Mouse (Mus musculus): ENCODE results near the gene Lsp1. TPM values are rescaled to one million over a fixed set of nuclear protein-coding genes. Genes with fewer than 3 reads are reported as not detected.

Lsp1 gene
- total and polyA plus RNA-seq, 3 experiments: 0.09 to 0.16 TPM; not detected in 1

DNA sequence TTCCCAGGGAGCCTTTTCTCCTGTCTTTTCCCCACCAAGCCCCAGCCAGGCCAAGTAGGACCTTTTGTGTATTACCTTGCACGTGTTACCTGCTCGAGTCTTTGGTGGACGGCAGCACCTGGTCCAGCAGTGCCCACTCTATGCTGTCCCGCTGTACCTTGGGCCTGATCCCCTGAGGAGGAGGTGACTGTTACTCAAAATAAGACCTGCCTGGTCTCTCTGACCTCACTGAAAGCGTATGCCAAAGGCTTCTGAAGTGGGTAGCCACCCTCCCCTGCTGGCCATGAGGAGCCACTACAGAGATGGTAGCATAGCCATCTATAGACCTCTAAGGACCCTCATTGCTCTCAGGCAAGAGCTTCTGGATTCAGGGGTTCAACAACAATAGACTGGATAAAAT lies 36.2 kb downstream of the Lsp1 start:
- peaks cover 13% of the 10 kb centered on the region for H3K27me3 ChIP-seq (ENCODE audit: insufficient read depth, low read length)

GRCm38 (mm10) chr7:142497775-142498174 lies 37.2 kb downstream of the Lsp1 start:
- DNase-seq (ENCODE audit: low spot score): no peak
- H3K36me3 ChIP-seq (replicated peaks): no peaks in the 10 kb centered on the region

More for the DNA sequence above, 36.2 kb downstream of the Lsp1 start:
- DNase-seq (ENCODE audit: low spot score) (no peak), ATAC-seq (ENCODE audit: extremely low read depth, insufficient number of reproducible peaks, low FRiP score, poor library complexity, severe bottlenecking) (no peak)
- Histone ChIP-seq H3K9me3 (replicated peaks) (no peaks in the 10 kb centered on the region), H3K36me3 (replicated peaks) (no peaks in the 10 kb centered on the region), H3K4me3 (ENCODE audit: low read depth, low read length) (no peak overlapping the region), H3K4me1 (ENCODE audit: insufficient read depth, low read depth, low read length) (no peaks in the 10 kb centered on the region)
- TF ChIP-seq POLR2AphosphoS5 (IDR thresholded peaks at IDR 0.05; ENCODE audit: insufficient replicate concordance, low read depth, low read length) (no peak), CTCF (IDR thresholded peaks at IDR 0.05; ENCODE audit: low read depth, low read length) (no peak; the same call in 1 of the 2 replicates), TAL1 (conservative IDR thresholded peaks at IDR 0.05; ENCODE audit: low read depth, low read length) (no peak), GATA2 (IDR thresholded peaks at IDR 0.05; ENCODE audit: borderline replicate concordance, low read depth, low read length) (no peak), GATA1 (IDR thresholded peaks at IDR 0.05; ENCODE audit: borderline replicate concordance, low read length) (no peak)

GRCm38 (mm10) chr7:142498575-142498974 lies 38.0 kb downstream of the Lsp1 start, which contains the start of gene Tnnt3:
Tnnt3 (plus strand) TSS chr7:142498836.
- ATAC-seq (ENCODE audit: extremely low read depth, insufficient number of reproducible peaks, low FRiP score, poor library complexity, severe bottlenecking) (no peak), DNase-seq (ENCODE audit: low spot score) (no peak)
- TF ChIP-seq CTCF (IDR thresholded peaks at IDR 0.05; ENCODE audit: low read depth, low read length) (no peak), GATA1 (IDR thresholded peaks at IDR 0.05; ENCODE audit: borderline replicate concordance, low read length) (no peak), TAL1 (conservative IDR thresholded peaks at IDR 0.05; ENCODE audit: low read depth, low read length) (no peak), POLR2AphosphoS5 (IDR thresholded peaks at IDR 0.05; ENCODE audit: insufficient replicate concordance, low read depth, low read length) (no peak), GATA2 (IDR thresholded peaks at IDR 0.05; ENCODE audit: borderline replicate concordance, low read depth, low read length) (no peak)
- no peaks in the 10 kb centered on the region for H3K4me1 ChIP-seq (ENCODE audit: insufficient read depth, low read depth, low read length)
- H3K27me3 ChIP-seq (ENCODE audit: insufficient read depth, low read length): peaks cover 11% of the 10 kb centered on the region
- H3K9me3 ChIP-seq (replicated peaks): no peaks in the 10 kb centered on the region
- no peaks in the 10 kb centered on the region for H3K36me3 ChIP-seq (replicated peaks)
- H3K4me3 ChIP-seq (ENCODE audit: low read depth, low read length): no peak within 1 kb of the TSS

More at GRCm38 (mm10) chr7:142497775-142498174, 37.2 kb downstream of the Lsp1 start:
- ATAC-seq (ENCODE audit: extremely low read depth, insufficient number of reproducible peaks, low FRiP score, poor library complexity, severe bottlenecking): peak; percentile 22; the same call in 1 of the 2 replicates
- H3K27me3 ChIP-seq (ENCODE audit: insufficient read depth, low read length): peaks cover 13% of the 10 kb centered on the region
- H3K4me3 ChIP-seq (ENCODE audit: low read depth, low read length): no peak overlapping the region
- TF ChIP-seq POLR2AphosphoS5 (IDR thresholded peaks at IDR 0.05; ENCODE audit: insufficient replicate concordance, low read depth, low read length) (no peak), CTCF (IDR thresholded peaks at IDR 0.05; ENCODE audit: low read depth, low read length) (no peak), GATA1 (IDR thresholded peaks at IDR 0.05; ENCODE audit: borderline replicate concordance, low read length) (no peak), GATA2 (IDR thresholded peaks at IDR 0.05; ENCODE audit: borderline replicate concordance, low read depth, low read length) (no peak), TAL1 (conservative IDR thresholded peaks at IDR 0.05; ENCODE audit: low read depth, low read length) (no peak)
- no peaks in the 10 kb centered on the region for H3K9me3 ChIP-seq (replicated peaks)
- H3K4me1 ChIP-seq (ENCODE audit: insufficient read depth, low read depth, low read length): no peaks in the 10 kb centered on the region

- TF ChIP-seq GATA1 (IDR thresholded peaks at IDR 0.05; ENCODE audit: borderline replicate concordance, low read length) (no peak), TAL1 (conservative IDR thresholded peaks at IDR 0.05; ENCODE audit: low read depth, low read length) (no peak), GATA2 (IDR thresholded peaks at IDR 0.05; ENCODE audit: borderline replicate concordance, low read depth, low read length) (no peak), CTCF (IDR thresholded peaks at IDR 0.05; ENCODE audit: low read depth, low read length) (no peak), POLR2AphosphoS5 (IDR thresholded peaks at IDR 0.05; ENCODE audit: insufficient replicate concordance, low read depth, low read length) (no peak)
- no peak for ATAC-seq (ENCODE audit: extremely low read depth, insufficient number of reproducible peaks, low FRiP score, poor library complexity, severe bottlenecking)
- no peaks in the 10 kb centered on the region for H3K9me3 ChIP-seq (replicated peaks)
Observed at GRCm38 (mm10) chr7:142499010-142499721, 38.6 kb downstream of the Lsp1 start.

GRCm38 (mm10) chr7:142500032-142500431 lies 39.4 kb downstream of the Lsp1 start:
- Histone ChIP-seq H3K36me3 (replicated peaks) (no peaks in the 10 kb centered on the region), H3K27me3 (ENCODE audit: insufficient read depth, low read length) (peaks cover 12% of the 10 kb centered on the region), H3K4me1 (ENCODE audit: insufficient read depth, low read depth, low read length) (no peaks in the 10 kb centered on the region), H3K4me3 (ENCODE audit: low read depth, low read length) (no peak overlapping the region), H3K9me3 (replicated peaks) (no peaks in the 10 kb centered on the region)
- DNase-seq (ENCODE audit: low spot score): no peak
- TF ChIP-seq TAL1 (conservative IDR thresholded peaks at IDR 0.05; ENCODE audit: low read depth, low read length): no peak
- TF ChIP-seq GATA1 (IDR thresholded peaks at IDR 0.05; ENCODE audit: borderline replicate concordance, low read length): no peak
- TF ChIP-seq CTCF (IDR thresholded peaks at IDR 0.05; ENCODE audit: low read depth, low read length): no peak
- TF ChIP-seq GATA2 (IDR thresholded peaks at IDR 0.05; ENCODE audit: borderline replicate concordance, low read depth, low read length): no peak
- no peak for TF ChIP-seq POLR2AphosphoS5 (IDR thresholded peaks at IDR 0.05; ENCODE audit: insufficient replicate concordance, low read depth, low read length)
- ATAC-seq (ENCODE audit: extremely low read depth, insufficient number of reproducible peaks, low FRiP score, poor library complexity, severe bottlenecking): no peak

More at GRCm38 (mm10) chr7:142499010-142499721, 38.6 kb downstream of the Lsp1 start:
- H3K27me3 ChIP-seq (ENCODE audit: insufficient read depth, low read length): peaks cover 12% of the 10 kb centered on the region
- H3K4me1 ChIP-seq (ENCODE audit: insufficient read depth, low read depth, low read length): no peaks in the 10 kb centered on the region
- DNase-seq (ENCODE audit: low spot score): no peak
- no peak overlapping the region for H3K4me3 ChIP-seq (ENCODE audit: low read depth, low read length)
- H3K36me3 ChIP-seq (replicated peaks): no peaks in the 10 kb centered on the region

DNA sequence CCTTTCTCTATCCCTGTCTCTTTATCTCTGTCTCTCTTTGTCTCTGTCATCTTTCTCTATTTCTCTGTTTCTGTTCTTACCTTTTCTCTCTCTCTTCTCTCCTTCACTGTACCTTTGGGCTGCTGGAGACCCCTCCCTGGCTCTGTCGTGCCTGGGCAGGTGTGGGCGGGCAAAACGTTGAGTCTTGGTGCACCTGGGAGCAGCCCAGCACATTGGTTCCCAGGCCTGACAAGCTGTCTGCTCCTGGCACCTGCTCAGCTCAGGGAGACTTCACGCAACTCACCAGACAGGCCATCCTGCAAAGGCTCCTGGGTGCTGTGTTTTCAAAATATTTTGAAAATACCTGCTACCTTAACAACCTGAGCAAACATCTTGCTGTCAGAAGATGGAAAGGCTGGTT lies 42.6 kb downstream of the Lsp1 start:
- no peaks in the 10 kb centered on the region for H3K9me3 ChIP-seq (replicated peaks)
- TF ChIP-seq GATA1 (IDR thresholded peaks at IDR 0.05; ENCODE audit: borderline replicate concordance, low read length) (no peak), CTCF (IDR thresholded peaks at IDR 0.05; ENCODE audit: low read depth, low read length) (no peak), GATA2 (IDR thresholded peaks at IDR 0.05; ENCODE audit: borderline replicate concordance, low read depth, low read length) (no peak), POLR2AphosphoS5 (IDR thresholded peaks at IDR 0.05; ENCODE audit: insufficient replicate concordance, low read depth, low read length) (no peak), TAL1 (conservative IDR thresholded peaks at IDR 0.05; ENCODE audit: low read depth, low read length) (no peak)
- no peak for DNase-seq (ENCODE audit: low spot score)
- peaks cover 32% of the 10 kb centered on the region for H3K27me3 ChIP-seq (ENCODE audit: insufficient read depth, low read length)
- H3K4me3 ChIP-seq (ENCODE audit: low read depth, low read length): no peak overlapping the region
- H3K36me3 ChIP-seq (replicated peaks): no peaks in the 10 kb centered on the region
- H3K4me1 ChIP-seq (ENCODE audit: insufficient read depth, low read depth, low read length): no peaks in the 10 kb centered on the region
- no peak for ATAC-seq (ENCODE audit: extremely low read depth, insufficient number of reproducible peaks, low FRiP score, poor library complexity, severe bottlenecking)

All from G1E (cell line).